Mouse (Mus musculus) cerebellum, adult 18-20 months (tissue): ENCODE data around the gene Tenm3.

ENCODE experiments used
- DNase-seq, 2 experiments: peaks; one replicate each; pipeline ENCODE4 v3.0.0; 2021

Tenm3 gene

GRCm38 (mm10) chr8:48232927-48233326 lies 610.8 kb downstream of the Tenm3 start:
- DNase-seq: no peak

GRCm38 (mm10) chr8:48231882-48232281 lies 611.9 kb downstream of the Tenm3 start:
- no peak for DNase-seq

- no peak for DNase-seq
These were observed 612.4 kb downstream of the Tenm3 start for GRCm38 (mm10) chr8:48231389-48231788.

DNA sequence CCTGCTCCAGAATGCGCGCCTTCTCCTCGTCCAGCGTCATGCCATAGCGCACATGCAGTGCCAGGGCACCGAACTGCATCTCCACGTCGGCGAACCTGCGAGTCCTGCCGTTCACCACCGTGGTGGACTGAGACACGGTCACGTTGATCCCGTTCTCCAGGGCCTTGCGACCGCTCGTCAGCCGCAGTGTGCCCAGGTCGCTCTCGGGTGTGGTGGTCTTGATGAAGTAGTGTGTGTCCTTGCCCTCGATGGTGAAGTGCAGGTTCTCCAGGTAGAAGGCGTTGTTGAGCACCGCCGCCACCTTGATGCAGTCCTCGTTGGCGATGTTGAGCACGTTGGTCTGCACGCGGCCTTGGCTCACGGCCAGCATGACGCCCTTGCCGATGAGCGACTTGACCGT lies 615.1 kb downstream of the Tenm3 start:
- no peak for DNase-seq

DNA sequence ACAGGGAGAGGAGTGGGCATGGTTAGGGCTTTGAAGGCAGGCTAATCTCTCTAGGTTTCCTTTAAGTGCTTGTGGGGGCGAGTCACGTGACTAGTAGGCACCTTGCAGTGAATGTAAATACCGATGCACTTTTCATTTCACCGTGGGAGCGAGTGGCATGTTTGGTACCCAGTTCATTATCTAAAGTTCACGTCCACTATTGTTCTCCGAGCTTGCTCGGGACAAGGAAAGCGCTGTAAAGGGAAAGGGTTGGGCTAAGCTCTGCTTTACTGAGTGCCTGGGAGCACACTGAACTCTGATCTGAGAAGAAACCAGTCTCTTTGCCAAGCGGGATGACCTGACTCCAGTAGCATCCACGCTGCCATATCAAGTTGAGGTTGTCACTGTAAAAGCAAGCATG lies 619.0 kb downstream of the Tenm3 start:
- no peak for DNase-seq

GRCm38 (mm10) chr8:48222429-48222769 lies 621.4 kb downstream of the Tenm3 start:
- peak; percentile 42 to 72 for DNase-seq

DNA sequence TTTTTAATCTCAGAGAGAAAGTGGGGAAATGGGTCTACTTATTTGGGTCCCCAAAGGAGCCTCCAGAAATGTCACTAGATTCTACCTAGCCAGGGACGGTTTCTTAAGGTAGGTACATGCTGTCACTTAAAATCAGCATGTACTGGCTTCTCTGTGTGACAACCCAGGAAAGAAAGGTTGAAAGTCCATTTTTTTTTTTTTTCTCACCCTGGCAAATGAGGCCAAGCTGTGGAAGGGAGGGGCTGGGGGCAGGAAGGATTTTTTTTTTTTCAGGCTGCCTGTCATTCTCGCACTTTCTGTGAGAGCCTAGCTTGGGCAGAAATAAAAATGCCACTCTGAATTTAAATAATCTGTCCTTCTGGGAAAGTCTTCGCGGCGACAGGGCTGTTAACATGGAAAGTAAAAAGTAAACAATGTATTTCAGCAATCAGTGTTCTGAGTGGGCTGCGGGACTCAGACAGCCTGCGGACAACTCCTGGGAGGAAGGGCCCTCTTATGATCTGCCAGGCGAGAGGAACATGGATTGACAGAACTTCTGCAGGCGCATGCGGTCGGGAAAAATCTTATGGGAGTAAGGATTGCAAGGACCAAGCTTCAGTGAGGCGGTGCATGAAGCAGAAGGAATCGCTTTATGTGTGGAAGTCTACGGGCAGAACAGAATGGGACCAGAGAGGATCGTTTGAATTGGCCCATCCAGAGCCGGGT lies 621.9 kb downstream of the Tenm3 start:
- no peak for DNase-seq

- DNase-seq: no peak
These were observed 622.4 kb downstream of the Tenm3 start for GRCm38 (mm10) chr8:48221304-48221703.

GRCm38 (mm10) chr8:48220529-48221181 lies 623.1 kb downstream of the Tenm3 start:
- DNase-seq: no peak

GRCm38 (mm10) chr8:48215071-48215501 lies 628.7 kb downstream of the Tenm3 start:
- DNase-seq: no peak

DNA sequence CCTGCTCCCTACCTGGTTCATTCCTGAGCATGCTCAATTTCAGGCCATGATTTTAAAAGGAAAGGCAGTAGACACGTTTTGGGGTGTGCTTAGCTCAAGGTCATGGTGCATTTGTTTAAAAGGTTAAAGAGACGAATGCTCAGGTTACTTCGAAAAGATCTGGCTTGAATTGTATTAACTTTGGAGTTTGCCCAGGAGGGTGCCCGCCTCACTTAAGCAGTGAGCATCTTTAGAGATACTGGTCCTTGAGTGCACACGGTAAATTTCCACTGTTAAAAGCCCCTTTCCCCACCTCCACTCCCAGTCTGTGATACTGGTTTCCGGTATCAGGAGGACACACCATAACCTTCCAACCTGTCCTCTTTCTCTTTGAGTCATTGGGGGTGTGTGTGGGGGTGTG lies 629.4 kb downstream of the Tenm3 start:
- no peak for DNase-seq

GRCm38 (mm10) chr8:48211931-48212330 lies 631.8 kb downstream of the Tenm3 start:
- DNase-seq: no peak

GRCm38 (mm10) chr8:48207567-48207966 lies 636.2 kb downstream of the Tenm3 start:
- DNase-seq: no peak

- no peak for DNase-seq
These were observed 636.8 kb downstream of the Tenm3 start for GRCm38 (mm10) chr8:48206922-48207321.

DNA sequence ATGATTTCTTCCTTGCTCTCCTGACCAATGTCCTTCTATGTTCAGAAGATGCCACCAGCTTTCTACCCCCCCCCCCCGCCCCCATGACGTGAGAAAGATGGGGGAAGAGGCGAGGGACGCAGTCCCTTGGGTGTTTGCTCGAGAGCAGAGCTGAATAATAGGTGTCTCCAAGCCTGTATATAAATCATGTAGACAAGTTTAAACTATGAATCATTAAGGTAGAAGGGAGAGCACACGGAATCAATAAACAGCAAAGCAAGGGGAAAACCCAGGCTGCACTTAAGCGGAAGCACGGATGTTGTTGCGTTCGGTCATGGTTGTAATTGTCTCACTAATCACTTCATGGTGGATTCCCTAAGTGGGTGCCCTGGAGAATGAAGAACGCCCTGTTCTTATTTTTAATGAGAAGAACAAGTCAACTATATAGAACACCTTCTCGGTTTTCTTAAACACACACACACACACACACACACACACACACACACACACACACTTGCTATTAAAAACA lies 638.9 kb downstream of the Tenm3 start:
- no peak for DNase-seq

GRCm38 (mm10) chr8:48204114-48204837 lies 639.5 kb downstream of the Tenm3 start:
- no peak for DNase-seq

DNA sequence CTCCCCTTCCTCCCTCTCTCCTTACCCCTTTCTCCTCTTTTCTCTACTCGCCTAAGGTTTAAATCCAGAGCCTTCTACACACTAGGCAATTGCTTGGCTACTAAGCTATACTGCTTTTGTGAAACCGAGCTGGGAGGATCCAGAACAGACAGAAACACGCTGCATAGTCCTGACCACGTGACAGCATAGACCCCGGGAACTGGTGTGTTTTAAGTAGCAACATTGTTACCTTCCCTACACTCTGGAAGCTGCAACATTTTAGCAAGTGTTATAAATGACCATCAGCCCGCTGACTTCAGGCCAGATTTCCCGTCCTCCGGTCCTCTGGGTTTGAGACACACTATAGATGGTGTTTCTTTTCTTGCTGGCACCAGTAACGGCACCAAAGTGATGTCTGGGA lies 640.1 kb downstream of the Tenm3 start:
- no peak for DNase-seq

DNA sequence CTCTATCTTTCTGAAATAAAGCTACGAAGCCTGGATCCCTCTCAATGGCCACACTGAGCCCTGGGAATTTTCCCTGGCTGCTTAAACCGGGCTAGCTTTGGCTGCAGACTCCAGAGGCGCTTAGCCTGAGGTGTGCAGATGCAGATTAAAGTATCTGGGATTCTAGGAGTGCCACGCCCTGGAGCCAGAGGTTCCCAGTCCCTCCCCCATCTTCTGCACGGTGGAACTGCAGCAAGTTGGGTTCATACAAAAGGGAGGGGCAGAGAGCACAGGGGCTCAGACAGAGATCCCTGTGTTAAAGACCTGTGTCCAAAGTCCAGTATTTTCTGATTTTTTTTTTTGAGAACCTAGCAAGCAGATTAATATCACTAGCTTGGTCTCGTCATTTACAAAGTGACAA lies 640.6 kb downstream of the Tenm3 start:
- no peak for DNase-seq

DNA sequence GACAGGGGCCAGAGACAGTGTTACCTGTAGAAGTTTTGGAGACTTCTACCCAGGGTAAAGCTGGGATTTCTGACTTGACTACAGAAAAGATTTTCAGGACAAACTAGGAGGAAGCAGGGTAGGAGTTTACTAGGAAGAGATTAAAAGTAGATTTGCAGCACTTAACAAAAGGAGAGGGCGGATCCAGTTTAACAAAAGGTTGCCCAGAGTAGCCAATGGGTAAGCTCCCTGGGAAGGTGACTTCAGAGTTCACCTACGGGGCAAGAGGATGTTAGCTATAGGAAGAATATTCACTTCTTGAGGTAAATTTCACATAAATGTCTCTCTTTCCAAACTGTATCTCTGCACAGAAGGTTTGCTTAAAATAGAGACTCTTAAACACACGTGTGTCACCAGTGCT lies 641.1 kb downstream of the Tenm3 start:
- no peak for DNase-seq

DNA sequence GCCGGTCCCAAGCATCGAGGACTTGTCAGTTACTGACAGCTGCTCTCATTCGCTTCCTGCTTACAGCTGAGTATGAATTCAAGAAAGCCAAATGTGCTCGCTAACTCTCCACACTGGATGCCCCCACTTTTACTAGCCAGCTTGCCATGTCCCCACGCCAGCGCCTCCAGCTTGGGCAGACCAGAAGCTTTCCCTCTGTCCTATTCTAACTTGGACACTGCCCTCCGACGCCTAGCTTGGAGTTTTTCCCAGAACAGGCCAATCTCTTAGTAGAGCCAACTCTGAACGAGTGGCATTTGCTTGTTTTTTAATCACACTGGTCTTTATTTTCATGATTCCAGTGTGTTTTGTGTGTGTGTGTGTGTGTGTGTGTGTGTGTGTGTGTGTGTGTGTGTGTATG lies 644.6 kb downstream of the Tenm3 start:
- DNase-seq: no peak

- DNase-seq: no peak
These were observed 647.8 kb downstream of the Tenm3 start for GRCm38 (mm10) chr8:48195971-48196370.

DNA sequence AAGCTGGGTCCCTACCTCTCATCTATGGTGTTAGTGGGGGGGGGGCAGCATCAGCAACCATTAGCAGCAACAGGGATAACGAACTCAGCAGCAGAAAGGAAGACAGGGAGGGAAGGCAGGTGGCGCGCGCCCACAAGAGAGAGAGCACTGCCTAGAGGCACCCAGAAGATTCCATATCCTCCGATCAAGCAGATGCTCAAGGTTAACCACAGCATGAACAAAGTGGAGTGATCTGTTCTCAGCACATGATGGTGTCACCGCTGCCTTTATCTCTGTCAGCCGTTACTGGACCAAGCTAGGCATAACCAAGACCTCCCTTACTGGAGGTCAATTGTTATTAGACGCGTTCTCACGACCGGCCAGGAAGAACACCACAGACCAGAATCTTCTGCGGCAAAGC lies 655.2 kb downstream of the Tenm3 start:
- DNase-seq: no peak

DNA sequence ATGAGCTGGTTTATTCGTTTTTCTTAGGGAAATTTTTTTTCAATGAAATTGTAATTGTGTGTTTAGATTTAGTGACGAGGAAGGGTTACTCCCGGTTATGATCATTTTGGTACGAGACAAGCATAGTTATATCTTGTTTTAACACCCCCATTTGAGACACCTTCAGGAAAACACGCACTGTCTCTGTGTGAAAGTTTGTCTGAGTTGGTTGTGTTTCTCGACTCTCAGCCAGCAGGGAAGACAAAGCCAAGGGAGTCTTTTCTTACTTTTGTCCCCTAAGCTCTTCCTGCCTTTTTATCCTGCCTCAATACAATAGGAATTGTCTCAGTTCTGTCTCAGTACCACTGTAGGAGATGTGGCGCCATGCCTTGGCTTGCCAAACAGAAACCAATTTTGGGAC lies 660.0 kb downstream of the Tenm3 start:
- DNase-seq: no peak

DNA sequence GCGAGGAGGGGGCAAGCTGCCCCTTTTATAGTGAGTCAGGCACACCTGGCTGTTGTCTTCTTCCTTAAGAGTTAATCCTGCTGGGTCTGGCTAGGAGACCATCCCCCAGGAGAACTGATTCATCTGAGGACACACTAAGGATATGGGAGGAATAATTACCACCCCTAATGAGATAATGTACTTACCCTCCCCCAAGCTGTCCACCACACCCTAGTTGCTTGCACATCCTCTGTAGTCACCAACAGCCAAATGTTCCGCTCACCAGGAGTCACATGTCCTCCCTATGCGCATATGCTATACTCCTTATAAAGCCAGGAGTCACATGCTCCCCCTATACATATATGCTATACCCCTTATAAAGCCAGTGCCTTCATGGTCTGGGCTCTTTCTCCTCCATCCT lies 662.8 kb downstream of the Tenm3 start:
- no peak for DNase-seq
